Mouse (Mus musculus) embryonic fibroblast, embryonic 13.5 days (primary cell): ENCODE results near the gene 2900011O08Rik.

Source experiments
- CTCF ChIP-seq: IDR thresholded peaks from 2 replicates; pipeline ENCODE4 v1.5.1; 2011; ENCODE audit warnings: mild to moderate bottlenecking, control low read depth, low read length, moderate library complexity, borderline replicate concordance; ENCODE audit not compliant: insufficient read depth
- POLR2A ChIP-seq: IDR thresholded peaks from 2 replicates; pipeline ENCODE4 v1.6.1; 2011; ENCODE audit warnings: low read depth, mild to moderate bottlenecking, control low read depth, low read length, moderate library complexity

GRCm38 (mm10) chr16:13962053-13962452 lies 24.4 kb upstream of the 2900011O08Rik start:
- TF ChIP-seq POLR2A = no peak
- no peak for TF ChIP-seq CTCF
